Mouse (Mus musculus) adipocyte (in vitro differentiated cells): ENCODE measurements around the gene Pax3.

Experiments
- DNase-seq: peaks from one replicate; pipeline ENCODE4 v3.0.0-alpha.2; 2016; ENCODE audit warnings: low spot score

The Pax3 gene

GRCm38 (mm10) chr1:78060850-78061249 lies 136.1 kb downstream of the Pax3 start:
- no peak for DNase-seq

GRCm38 (mm10) chr1:78057939-78058338 lies 139.0 kb downstream of the Pax3 start:
- DNase-seq: peak; percentile 23

- no peak for DNase-seq
Observed at GRCm38 (mm10) chr1:78053677-78054076, 143.3 kb downstream of the Pax3 start.
